Mouse (Mus musculus) embryo, embryonic 11.5 days (tissue): ENCODE measurements around the gene Shf.
"Not testable (repeated sequence)": the region's sequence is repeated elsewhere in the genome, so short reads cannot be mapped to it uniquely, and the experiment has no call there.

ENCODE experiments used
- DNase-seq: peaks from one replicate; pipeline ENCODE4 v3.0.0-alpha.2; 2012; ENCODE audit warnings: low read depth, low spot score

Gene Shf

GRCm38 (mm10) chr2:122348531-122349131 lies 20.3 kb downstream of the Shf start:
- DNase-seq: peak; percentile 62

- no peak for DNase-seq
Measured at GRCm38 (mm10) chr2:122347257-122347656, 21.7 kb downstream of the Shf start.

DNA sequence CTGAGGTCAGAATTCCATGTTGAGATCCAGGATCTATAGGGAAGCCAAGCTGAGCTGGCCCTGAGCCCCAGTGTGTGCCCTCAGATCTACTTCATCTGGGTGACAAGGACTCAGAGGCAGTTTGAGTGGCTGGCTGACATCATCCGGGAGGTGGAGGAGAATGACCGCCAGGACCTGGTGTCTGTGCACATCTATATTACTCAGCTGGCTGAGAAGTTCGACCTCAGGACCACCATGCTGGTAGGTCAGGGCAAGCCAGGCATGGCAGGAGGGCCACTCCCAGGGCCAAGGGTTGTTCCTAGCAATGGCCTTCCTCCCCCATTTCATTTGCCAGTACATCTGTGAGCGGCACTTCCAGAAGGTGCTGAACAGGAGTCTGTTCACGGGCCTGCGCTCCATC lies 22.8 kb downstream of the Shf start:
- not testable (repeated sequence) for DNase-seq

GRCm38 (mm10) chr2:122345106-122345893 lies 23.7 kb downstream of the Shf start:
- DNase-seq: no peak

GRCm38 (mm10) chr2:122337291-122337690 lies 31.7 kb downstream of the Shf start:
- DNase-seq: no peak

DNA sequence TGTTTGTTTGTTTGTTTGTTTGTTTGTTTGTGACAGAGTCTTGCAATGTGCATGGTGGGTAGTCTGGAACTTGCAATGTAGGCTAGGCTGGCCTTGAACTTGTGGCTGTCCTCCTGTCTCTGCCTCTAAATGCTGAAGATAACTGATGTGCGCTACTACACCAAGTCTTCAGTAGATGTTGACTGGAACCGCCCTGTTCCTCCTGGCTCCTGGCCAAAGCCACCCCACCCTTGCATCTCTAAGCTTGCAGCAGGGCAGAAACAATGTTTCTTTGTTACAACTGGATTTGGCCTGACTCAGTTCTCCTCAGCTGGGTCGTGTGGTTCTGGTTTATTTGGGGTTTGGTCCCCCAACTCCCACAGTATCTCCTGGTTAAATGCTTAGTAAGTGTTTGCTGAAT lies 34.8 kb downstream of the Shf start:
- DNase-seq: no peak

GRCm38 (mm10) chr2:122332222-122332621 lies 36.7 kb downstream of the Shf start:
- DNase-seq: no peak

- not testable (repeated sequence) for DNase-seq
Measured at GRCm38 (mm10) chr2:122330317-122330716, 38.6 kb downstream of the Shf start.

DNA sequence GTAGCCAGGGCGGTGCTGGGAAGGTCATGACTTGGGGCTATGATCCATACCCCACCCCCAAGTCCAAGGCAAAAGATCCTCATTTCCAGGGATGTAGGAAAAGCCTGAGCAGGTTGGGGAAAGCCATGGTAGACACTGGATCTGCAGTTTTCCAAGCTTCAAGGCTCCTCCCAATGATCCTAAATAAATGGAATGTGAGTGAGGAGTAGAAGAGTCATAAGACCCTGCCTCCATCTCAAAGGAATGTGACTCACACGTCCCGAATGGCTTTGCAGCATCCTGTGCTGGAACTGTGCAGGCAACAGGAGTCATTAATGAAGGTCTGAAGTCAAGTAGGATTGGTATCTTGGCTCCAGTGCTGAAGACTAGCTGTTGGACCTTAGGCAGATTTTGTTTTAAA lies 41.0 kb downstream of the Shf start:
- no peak for DNase-seq

DNA sequence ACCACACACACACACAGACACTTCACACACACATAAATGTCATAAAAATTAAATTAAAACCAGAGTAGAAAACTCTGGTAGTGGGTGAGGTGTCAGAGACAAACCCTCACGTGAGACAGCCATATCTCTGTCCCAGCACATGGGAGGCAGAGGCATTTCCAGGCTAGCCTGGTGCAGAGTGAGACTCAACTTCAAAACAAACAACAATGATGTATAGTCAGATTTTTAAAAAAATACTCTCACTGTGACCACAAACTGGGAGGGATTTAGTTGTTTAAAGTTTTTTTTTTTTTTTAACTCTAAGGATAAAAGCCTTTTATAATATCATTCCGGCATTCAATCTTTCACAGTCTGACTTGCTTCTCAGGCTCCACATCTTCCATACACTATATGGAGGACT lies 43.6 kb downstream of the Shf start:
- DNase-seq: no peak

GRCm38 (mm10) chr2:122324586-122324985 lies 44.4 kb downstream of the Shf start:
- no peak for DNase-seq

DNA sequence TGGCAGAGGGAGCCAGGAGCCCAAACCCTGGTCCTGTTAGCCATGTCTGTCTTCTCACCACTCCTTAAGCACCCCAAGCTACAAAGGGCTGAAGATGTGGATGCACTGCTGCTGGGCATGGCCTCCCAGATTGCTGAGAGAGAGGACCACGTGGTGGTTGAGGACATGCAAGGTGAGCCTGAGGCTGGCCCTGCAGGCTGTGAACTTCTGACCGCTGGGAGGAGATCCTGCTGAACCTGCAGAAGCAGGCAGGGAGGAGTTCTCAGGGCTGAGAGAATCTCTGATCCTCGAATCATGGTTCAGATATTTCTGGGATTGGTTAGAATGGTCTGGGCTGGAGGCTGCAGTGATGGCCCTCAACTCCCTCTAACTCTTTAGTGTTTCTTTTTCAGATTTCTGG lies 45.0 kb downstream of the Shf start:
- DNase-seq: no peak

DNA sequence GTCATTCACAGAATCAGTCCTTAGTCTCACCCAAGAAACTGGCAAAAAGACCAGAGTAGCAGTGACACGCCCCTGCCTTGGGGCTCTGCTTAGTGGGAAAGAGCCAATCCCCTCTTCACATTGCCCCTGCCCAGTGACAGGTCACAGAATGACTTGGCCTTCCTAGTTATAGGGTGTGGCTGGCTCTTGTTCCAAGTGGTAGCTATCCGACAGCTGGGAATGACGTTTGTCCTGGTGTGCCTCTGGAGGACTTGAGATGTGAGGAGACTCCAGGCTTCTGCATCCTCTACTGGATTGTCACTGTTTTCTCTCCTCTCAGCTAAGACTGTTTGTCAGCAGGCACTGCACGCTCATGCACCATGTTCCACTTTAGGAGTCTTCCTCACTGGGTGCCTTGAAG lies 51.6 kb downstream of the Shf start:
- DNase-seq: no peak

DNA sequence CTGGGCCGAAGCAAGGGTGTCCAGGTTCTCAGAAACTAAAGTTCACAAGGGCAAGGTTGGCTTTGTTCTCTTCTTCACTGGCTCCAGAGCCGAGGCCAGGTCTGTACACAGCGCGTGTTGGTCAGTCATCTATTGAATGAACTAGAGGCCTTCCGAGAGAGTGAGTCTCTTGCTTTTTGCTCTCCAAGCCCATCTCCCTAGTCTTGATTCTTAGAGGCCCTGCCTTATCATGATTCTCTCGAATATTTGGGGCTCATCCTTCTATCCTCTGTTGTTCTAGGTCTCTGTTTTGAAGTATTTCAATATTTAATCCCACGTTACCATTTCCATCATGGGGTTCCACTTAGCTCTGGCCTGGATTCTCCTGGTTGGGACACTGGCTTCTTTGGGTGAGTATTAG lies 53.6 kb downstream of the Shf start, which contains the start of gene Duox1:
Gene Duox1 (plus strand): TSS at position 301 of the 400 bp plus-strand sequence.
- no peak for DNase-seq

DNA sequence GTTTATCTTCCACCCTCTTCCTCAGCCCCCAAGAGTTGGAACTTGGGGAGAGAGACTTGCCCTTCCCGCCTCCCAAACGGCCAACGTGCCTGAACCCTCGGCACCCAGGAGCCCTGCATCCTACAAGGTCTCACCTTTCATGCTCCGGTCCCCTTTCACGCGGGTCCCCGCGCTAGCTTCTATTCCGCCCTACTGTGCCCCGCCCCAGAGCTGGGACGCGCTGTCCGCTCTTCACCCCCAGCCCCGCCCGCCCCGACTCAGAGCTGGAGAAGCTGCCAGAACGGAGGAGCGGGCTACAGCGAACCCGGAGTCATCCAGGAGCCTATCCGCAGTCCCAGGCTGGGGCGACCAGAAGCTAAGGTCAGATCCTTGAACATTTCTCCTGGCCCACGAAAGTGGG lies 55.4 kb downstream of the Shf start, which contains the start of gene Duoxa1:
Gene Duoxa1 (minus strand): TSS at position 195 of the 400 bp plus-strand sequence.
- DNase-seq: no peak

DNA sequence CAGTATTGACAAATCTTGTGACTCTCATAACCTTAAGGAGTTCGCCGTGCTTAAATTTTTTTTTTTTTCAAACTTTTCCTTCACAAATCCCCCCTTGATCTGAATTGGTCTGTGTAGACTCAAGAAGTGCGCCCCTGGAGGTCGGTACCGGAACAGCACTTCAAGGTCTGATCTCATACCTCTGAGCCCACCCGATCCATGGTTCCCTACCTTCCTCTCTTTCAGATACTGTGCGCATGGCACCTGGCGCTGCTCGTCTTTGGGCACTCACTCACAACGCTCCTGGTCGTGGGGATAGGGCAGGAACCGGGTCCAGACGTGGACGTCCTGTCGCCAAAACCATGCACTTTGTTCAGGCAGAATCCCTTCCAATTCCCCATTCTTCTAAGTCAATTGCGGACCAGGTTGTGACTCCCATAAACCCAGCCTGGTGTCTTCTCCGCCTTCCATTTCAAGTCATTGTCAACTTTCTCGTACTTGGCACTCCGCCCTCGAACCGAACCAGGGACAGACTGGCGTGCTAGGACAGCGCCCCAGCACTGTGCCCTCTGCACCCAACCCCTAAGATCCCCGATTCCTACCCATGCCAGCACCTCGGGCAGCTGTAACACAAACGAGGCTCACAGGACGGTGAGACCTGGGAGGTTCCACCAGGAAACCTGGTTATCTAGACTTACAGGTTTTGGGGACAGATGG lies 56.1 kb downstream of the Shf start:
- DNase-seq: peak; percentile 54

DNA sequence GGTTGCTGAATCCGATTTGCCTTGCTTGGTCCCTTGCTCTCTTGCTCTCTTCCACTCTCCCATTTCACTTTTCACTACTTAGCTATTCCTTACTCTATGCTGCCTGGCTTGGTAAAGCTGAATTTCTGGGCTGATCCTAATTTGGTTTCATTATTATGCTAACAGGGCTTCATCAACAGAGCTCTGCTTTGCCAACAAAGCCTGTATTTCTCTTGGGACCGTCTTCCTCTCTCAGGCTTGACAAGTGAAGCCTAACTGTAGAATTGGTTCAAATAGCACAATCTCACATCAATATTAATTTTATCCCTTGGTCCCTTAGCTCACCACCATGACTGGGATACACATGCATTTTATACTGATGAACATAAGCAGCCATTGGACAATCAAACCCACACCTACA lies 57.4 kb downstream of the Shf start:
- no peak for DNase-seq

GRCm38 (mm10) chr2:122309647-122310046 lies 59.3 kb downstream of the Shf start:
- DNase-seq: no peak

DNA sequence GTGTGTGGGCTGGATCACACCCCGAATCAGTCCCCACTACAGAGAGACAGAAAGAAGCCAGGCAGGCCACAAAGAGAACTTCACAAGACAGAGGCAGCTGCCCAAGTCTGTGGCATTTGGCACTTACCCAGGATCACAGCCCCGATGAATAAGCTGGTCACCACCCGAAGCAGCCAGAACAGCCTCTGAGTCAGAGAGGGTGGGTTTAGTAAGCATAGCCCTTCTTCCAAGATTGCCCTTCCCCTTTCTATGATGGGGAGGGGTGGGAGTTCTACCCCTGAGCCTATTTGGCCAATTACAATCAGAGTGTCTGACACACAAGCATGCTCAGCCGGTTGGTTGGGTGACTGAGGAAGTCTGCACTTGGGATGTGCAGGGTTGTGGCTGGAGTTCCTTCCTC lies 62.8 kb downstream of the Shf start:
- DNase-seq: no peak

DNA sequence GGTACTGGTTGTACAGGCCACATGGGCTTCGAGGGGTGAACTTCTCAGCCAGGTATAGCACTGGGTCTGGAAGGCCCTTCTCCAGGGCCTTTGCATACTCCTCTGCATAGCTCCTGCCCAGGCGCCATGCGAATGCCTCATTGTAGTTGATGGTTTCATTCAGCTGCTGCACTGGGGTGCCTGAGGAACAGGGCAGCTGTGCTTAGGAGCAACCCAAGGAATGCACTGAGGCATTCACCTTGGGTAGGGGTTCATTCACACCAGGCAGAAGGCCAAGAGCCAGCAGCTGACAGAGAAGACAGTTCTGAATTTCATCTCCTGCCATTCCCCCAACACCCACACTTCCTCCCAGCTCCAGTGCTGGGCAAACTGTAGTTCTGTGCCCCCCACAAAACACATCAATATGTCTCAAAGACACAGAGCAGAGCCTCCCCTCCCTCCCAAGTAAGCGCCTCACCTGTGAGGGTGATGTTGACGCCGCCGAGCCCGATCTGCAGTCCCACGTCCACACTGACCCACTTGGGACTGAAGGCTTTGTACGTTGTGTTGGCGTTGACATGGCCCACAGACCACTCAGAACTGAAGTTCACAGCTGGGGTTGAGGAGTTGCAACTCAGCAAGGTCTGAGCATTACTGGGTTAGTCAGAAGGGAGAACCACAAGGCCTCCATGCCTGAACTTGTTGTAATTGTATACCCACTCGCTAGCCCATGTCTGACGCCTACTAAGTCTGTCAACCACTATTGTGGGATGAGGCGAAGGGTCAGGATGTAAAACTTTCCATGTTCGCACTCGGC lies 63.7 kb downstream of the Shf start:
- DNase-seq: no peak

DNA sequence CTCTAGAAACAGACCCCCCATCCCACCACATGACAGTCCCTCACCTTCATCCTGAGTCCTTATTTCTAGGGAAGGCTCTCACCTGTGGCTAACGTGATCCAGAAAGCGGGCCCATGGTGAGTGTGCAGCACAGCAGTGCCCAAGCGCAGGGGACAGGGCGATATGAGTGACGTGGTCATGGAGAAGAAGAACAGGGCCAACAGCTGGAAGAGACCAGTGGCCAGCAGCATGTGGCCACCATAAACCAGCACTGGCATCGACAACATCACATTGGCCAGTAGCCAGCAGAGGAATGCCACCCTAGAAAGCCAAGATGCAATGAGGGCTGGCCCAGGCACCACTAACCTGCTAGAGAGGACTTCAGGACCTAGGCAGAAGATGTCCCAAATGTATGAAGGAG lies 64.4 kb downstream of the Shf start:
- DNase-seq: no peak
